Mouse (Mus musculus) small intestine, adult 2 months (tissue): ENCODE measurements around the gene Rtn4r.

Experiments used
- CTCF ChIP-seq: fragments of 200-500 bp; IDR thresholded peaks from 2 replicates; pipeline ENCODE4 v1.5.1; 2012; ENCODE audit warnings: low read depth, mild to moderate bottlenecking, control low read depth, inconsistent platforms, low read length, moderate library complexity, mixed read lengths; ENCODE audit not compliant: insufficient replicate concordance, insufficient read length; ENCODE audit errors: extremely low read depth
- POLR2A ChIP-seq: fragments of 200-500 bp; IDR thresholded peaks from 2 replicates; pipeline ENCODE4 v1.6.1; 2012; ENCODE audit warnings: low read depth, mild to moderate bottlenecking, control low read depth, inconsistent platforms, low read length, moderate library complexity

- TF ChIP-seq CTCF: no peak
- no peak for TF ChIP-seq POLR2A
These were observed 54.0 kb downstream of the Rtn4r start for GRCm38 (mm10) chr16:18181398-18181797.
